In the genomic region with DNA sequence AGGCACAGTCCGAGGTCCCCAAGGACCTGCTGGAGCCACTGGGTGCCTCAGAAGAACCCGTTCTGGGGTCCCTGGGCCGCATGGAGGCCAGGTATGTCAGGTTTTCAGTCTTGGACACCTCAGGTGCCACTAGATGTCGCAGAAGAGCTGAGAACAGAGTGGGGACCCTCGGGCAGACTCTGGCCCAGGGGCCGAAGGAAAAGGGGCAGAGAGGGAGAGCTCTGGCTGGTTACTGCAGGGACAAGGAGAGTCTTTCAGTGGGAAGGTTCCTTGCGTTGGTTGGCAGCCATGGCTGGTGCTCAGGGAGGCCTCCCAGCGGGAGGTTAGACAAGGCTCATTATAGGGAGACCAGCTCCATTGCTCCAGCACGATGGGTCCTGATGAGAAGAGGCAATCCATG, we compare ENCODE assay signal across 11 mouse cellular contexts.
DNase-seq lines count a peak whose midpoint lies in the region; ATAC-seq and TF ChIP-seq lines count a peak whose summit lies in the region.
"Had no signal": no experiment of that assay in that cellular context is flagged by ENCODE, and none has a peak within 500 bp of the region (broad histone marks: within the 10 kb centered on the region; RNA-seq: fewer than 3 reads in every experiment).

No protein-coding gene starts in this region.

- intact Hi-C loops in gastrocnemius, postnatal 14 days (cut with DNase I; ENCODE audit: low total_unique reads), result no loop called here

- no peak for TF ChIP-seq CTCF in stomach, postnatal 0 days (IDR thresholded peaks at IDR 0.05; ENCODE audit: low read depth)

- no peak overlapping the region for H3K4me2 ChIP-seq in stomach, embryonic 14.5 days (replicated peaks; ENCODE audit: low read depth, low read length)
- no peak overlapping the region for H3K4me2 ChIP-seq in stomach, postnatal 0 days (replicated peaks; ENCODE audit: low read depth)
- H3K4me2 ChIP-seq: hindbrain, embryonic 12.5 days had no signal

- H3K9ac ChIP-seq in stomach, embryonic 14.5 days (replicated peaks; ENCODE audit: low read depth, low read length), result no peak overlapping the region
- H3K9ac ChIP-seq in stomach, postnatal 0 days (ENCODE audit: low read length), result no peak overlapping the region
- H3K9ac ChIP-seq: hindbrain, embryonic 12.5 days had no signal

- peak; percentile 6 for DNase-seq in kidney, adult 9 months
- DNase-seq in kidney, adult 11 months, result no peak
- DNase-seq in stomach, postnatal 0 days (ENCODE audit: low spot score), result no peak
- DNase-seq in embryo, embryonic 11 days, result peak; percentile 37
- DNase-seq in yolk sac, embryonic 10.5 days (ENCODE audit: low spot score), result peak; percentile 13
- no peak for DNase-seq in gastrocnemius, postnatal 14 days
- DNase-seq: cerebellum, adult 9-11 months; heart, adult 18-20 months had no signal

- no peak overlapping the region for H3K27ac ChIP-seq in stomach, embryonic 14.5 days (ENCODE audit: low read length)
- no peak overlapping the region for H3K27ac ChIP-seq in stomach, postnatal 0 days (replicated peaks)
- H3K27ac ChIP-seq: hindbrain, embryonic 12.5 days had no signal

- H3K27me3 ChIP-seq in stomach, embryonic 14.5 days (ENCODE audit: control insufficient read depth, insufficient read depth, low read length), result no peaks in the 10 kb centered on the region
- no peaks in the 10 kb centered on the region for H3K27me3 ChIP-seq in stomach, postnatal 0 days (ENCODE audit: control insufficient read depth, insufficient read depth, low read length)
- H3K27me3 ChIP-seq: hindbrain, embryonic 12.5 days had no signal

- WGBS in stomach, embryonic 14.5 days, result 40% methylated on average over 9 of the region's 9 CpGs
- WGBS in stomach, postnatal 0 days, result 47% methylated on average over 9 of the region's 9 CpGs

- no peak for TF ChIP-seq EP300 in stomach, postnatal 0 days (optimal IDR thresholded peaks at IDR 0.05)

- 0 out of 2 replicates have a peak, but pooled peaks have one; percentile 49 for ATAC-seq in stomach, embryonic 14.5 days (ENCODE audit: insufficient number of reproducible peaks, insufficient read depth, low FRiP score, low read depth)
- ATAC-seq in stomach, postnatal 0 days (ENCODE audit: low FRiP score, low TSS enrichment), result no peak
- ATAC-seq in megakaryocyte-erythroid progenitor cell, adult 5-6 weeks (replicated peaks; ENCODE audit: low FRiP score, low TSS enrichment, poor library complexity, severe bottlenecking), result no peak

- H3K36me3 ChIP-seq in stomach, embryonic 14.5 days (ENCODE audit: control insufficient read depth, insufficient read depth, low read length), result no peaks in the 10 kb centered on the region
- no peaks in the 10 kb centered on the region for H3K36me3 ChIP-seq in stomach, postnatal 0 days (ENCODE audit: control insufficient read depth, insufficient read depth, low read length)
- H3K36me3 ChIP-seq: hindbrain, embryonic 12.5 days had no signal

- no peaks in the 10 kb centered on the region for H3K4me1 ChIP-seq in stomach, embryonic 14.5 days (ENCODE audit: control insufficient read depth, insufficient read depth, low read length)
- no peaks in the 10 kb centered on the region for H3K4me1 ChIP-seq in stomach, postnatal 0 days (replicated peaks; ENCODE audit: control insufficient read depth, insufficient read depth)
- H3K4me1 ChIP-seq: hindbrain, embryonic 12.5 days had no signal

- H3K9me3 ChIP-seq in stomach, embryonic 14.5 days (ENCODE audit: control insufficient read depth, low read depth, low read length), result no peaks in the 10 kb centered on the region
- H3K9me3 ChIP-seq in stomach, postnatal 0 days (ENCODE audit: control insufficient read depth, low read length), result no peaks in the 10 kb centered on the region
- H3K9me3 ChIP-seq: hindbrain, embryonic 12.5 days had no signal

- H3K4me3 ChIP-seq in stomach, embryonic 14.5 days (ENCODE audit: low read depth, low read length), result no peak overlapping the region
- H3K4me3 ChIP-seq in stomach, postnatal 0 days (ENCODE audit: low read depth, low read length), result no peak overlapping the region
- H3K4me3 ChIP-seq: hindbrain, embryonic 12.5 days had no signal

Comparison
In these comparisons a context has a peak if more than half of its experiments do, and no peak if none do; other contexts are left out.
1. DNase-seq: peak in kidney, adult 9 months (single experiment), embryo, embryonic 11 days (single experiment) and yolk sac, embryonic 10.5 days (single experiment); none in kidney, adult 11 months (single experiment), stomach, postnatal 0 days (single experiment) and gastrocnemius, postnatal 14 days (single experiment).